Mouse (Mus musculus) intestine, postnatal 0 days (tissue): ENCODE data around the gene Ncoa1. TPM values are rescaled to one million over a fixed set of nuclear protein-coding genes. Genes with fewer than 3 reads are reported as not detected.

ENCODE experiments used
- ATAC-seq: fragments of 200-750 bp; cut with Nextera tagmentation; 2 replicates; pipeline ENCODE4 v1.8.0; 2017; ENCODE audit warnings: mild to moderate bottlenecking, moderate TSS enrichment, moderate library complexity
- H3K27ac ChIP-seq: fragments of 300-500 bp; sonication (generic); 2 replicates; pipeline ENCODE4 v1.5.1; 2014; ENCODE audit warnings: mild to moderate bottlenecking, low read depth, low read length, moderate library complexity
- H3K27me3 ChIP-seq: fragments of 300-500 bp; sonication (generic); replicated peaks from 2 replicates; pipeline ENCODE4 v1.6.1; 2014; ENCODE audit warnings: low read length, mixed read lengths; ENCODE audit not compliant: control insufficient read depth, insufficient read depth
- H3K36me3 ChIP-seq: fragments of 300-500 bp; sonication (generic); 2 replicates; pipeline ENCODE4 v1.6.1; 2014; ENCODE audit warnings: mild to moderate bottlenecking, moderate library complexity; ENCODE audit not compliant: control insufficient read depth, insufficient read depth
- H3K4me1 ChIP-seq: fragments of 300-500 bp; sonication (generic); replicated peaks from 2 replicates; pipeline ENCODE4 v1.6.1; 2014; ENCODE audit warnings: antibody characterized with exemption, low read length, mixed read lengths; ENCODE audit not compliant: control insufficient read depth, insufficient read depth
- H3K4me2 ChIP-seq: fragments of 300-500 bp; sonication (generic); replicated peaks from 2 replicates; pipeline ENCODE4 v1.6.1; 2014; ENCODE audit warnings: low read depth, mild to moderate bottlenecking, moderate library complexity
- H3K4me3 ChIP-seq: fragments of 300-500 bp; sonication (generic); 2 replicates; pipeline ENCODE4 v1.5.1; 2014; ENCODE audit warnings: low read depth, low read length
- H3K9ac ChIP-seq: fragments of 300-500 bp; sonication (generic); 2 replicates; pipeline ENCODE4 v1.6.1; 2014; ENCODE audit warnings: mild to moderate bottlenecking, low read depth, low read length
- H3K9me3 ChIP-seq: fragments of 300-500 bp; sonication (generic); 2 replicates; pipeline ENCODE4 v1.6.1; 2016; ENCODE audit warnings: mixed run types; ENCODE audit not compliant: control insufficient read depth
- CTCF ChIP-seq: sonication (generic); IDR thresholded peaks from 2 replicates; pipeline ENCODE4 v1.5.1; 2016; ENCODE audit warnings: low read depth, mild to moderate bottlenecking, control low read depth, antibody characterized with exemption, moderate library complexity
- WGBS: fragments of 180-500 bp; shearing (Covaris S2); extraction: QIAGEN DNeasy Blood & Tissue Kit; methylation state at CpG from one replicate; pipeline ENCODE4 v1.1.7; 2014; 5-methylcytosine and 5-hydroxymethylcytosine counted together
- polyA plus RNA-seq: library from polyadenylated mRNA; unstranded; fragments of >200 nt; fragmentation: Nextera tagmentation; extraction: Ambion mirVana; gene quantifications from 2 replicates; pipeline ENCODE4 v1.2.1, GENCODE M21; 2015

Gene Ncoa1
- polyA plus RNA-seq, 1 experiment from 2014 or later = 6.6 TPM

DNA sequence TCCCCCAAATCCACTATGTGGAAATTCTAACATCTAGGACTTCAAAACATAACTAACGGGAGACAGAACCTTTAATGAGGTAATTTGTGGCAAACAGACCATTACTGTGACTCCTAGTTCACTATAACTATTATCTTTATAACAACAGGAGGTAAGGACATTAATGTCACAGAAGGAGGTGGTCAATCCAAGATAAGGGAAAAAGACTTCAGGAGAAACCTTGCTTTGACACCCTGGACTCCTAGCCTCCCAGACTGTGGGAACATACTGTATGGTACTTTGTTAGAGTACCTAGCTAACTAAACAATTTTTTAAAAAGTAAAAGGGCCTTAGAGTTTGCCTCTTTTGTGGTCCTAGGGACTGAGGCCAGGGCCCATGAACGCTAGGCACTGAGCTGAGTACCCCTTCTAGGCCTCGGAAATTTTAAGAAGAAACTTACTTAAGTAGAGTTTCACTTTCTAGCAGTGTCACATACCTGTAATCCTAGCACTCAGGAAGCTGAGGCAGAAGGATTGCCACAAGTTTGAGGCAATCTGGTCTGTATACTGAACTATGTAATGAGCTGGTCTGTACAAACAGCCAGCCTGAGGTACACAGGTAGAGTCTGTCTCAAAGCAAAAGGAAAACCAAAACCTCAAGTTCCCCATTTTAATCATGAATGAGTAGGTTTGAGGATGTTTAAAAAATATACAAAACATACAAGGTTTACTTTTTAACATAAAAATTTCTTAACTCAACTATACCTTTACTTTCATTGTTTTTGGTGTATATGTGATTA, 197.8 kb downstream of the Ncoa1 start:
- Histone ChIP-seq H3K27ac (no peak overlapping the region), H3K4me1 (no peaks in the 10 kb centered on the region), H3K4me2 (no peak overlapping the region), H3K9ac (no peak overlapping the region), H3K4me3 (no peak overlapping the region), H3K36me3 (peaks cover 18% of the 10 kb centered on the region; the same call in 1 of the 2 replicates), H3K9me3 (no peaks in the 10 kb centered on the region), H3K27me3 (no peaks in the 10 kb centered on the region)
- TF ChIP-seq CTCF = no peak
- 91% methylated on average over 3 of the region's 3 CpGs for WGBS
- ATAC-seq = no peak

GRCm38 (mm10) chr12:4271078-4271477, 205.9 kb downstream of the Ncoa1 start:
- 89% methylated on average over 6 of the region's 6 CpGs for WGBS
- Histone ChIP-seq H3K9me3 (no peaks in the 10 kb centered on the region), H3K36me3 (peaks cover 56% of the 10 kb centered on the region), H3K4me3 (no peak overlapping the region), H3K27ac (no peak overlapping the region), H3K27me3 (no peaks in the 10 kb centered on the region), H3K9ac (no peak overlapping the region), H3K4me1 (no peaks in the 10 kb centered on the region), H3K4me2 (no peak overlapping the region)
- ATAC-seq = no peak
- no peak for TF ChIP-seq CTCF

DNA sequence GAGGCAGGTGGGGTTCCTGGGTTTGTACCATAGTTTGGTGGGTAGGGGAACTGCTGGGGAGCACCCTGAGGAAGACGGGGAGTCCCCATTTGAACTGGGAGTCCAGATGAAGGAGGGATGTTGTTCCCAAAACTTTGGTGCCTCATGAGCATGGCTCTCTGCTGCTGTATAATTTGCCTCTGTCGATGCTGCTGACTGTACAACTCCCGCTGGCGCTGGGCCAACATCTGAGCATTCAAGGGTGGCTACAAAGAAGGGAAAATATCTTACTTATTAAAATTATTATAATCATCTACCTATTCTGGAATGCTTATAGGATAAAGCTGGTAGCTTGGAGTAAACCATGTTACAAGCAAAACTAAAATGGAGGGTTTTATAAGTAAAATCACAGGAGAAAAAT, 209.2 kb downstream of the Ncoa1 start:
- WGBS = 95% methylated on average over 4 of the region's 4 CpGs
- H3K4me3 ChIP-seq = no peak overlapping the region
- H3K4me1 ChIP-seq = no peaks in the 10 kb centered on the region
- H3K9ac ChIP-seq = no peak overlapping the region
- no peaks in the 10 kb centered on the region for H3K27me3 ChIP-seq
- ATAC-seq = no peak
- no peak overlapping the region for H3K27ac ChIP-seq
- H3K4me2 ChIP-seq = no peak overlapping the region
- TF ChIP-seq CTCF = no peak
- H3K9me3 ChIP-seq = no peaks in the 10 kb centered on the region
- peaks cover 39% of the 10 kb centered on the region for H3K36me3 ChIP-seq

GRCm38 (mm10) chr12:4252742-4253655, 224.0 kb downstream of the Ncoa1 start:
- Histone ChIP-seq H3K27ac (no peak overlapping the region), H3K9ac (no peak overlapping the region), H3K36me3 (peaks cover 24% of the 10 kb centered on the region; the same call in 1 of the 2 replicates), H3K27me3 (no peaks in the 10 kb centered on the region), H3K9me3 (no peaks in the 10 kb centered on the region), H3K4me2 (no peak overlapping the region), H3K4me3 (no peak overlapping the region), H3K4me1 (no peaks in the 10 kb centered on the region)
- ATAC-seq = no peak
- WGBS = 85% methylated on average over 16 of the region's 16 CpGs
- no peak for TF ChIP-seq CTCF

- TF ChIP-seq CTCF = 0 out of 2 replicates have a peak, but pooled peaks have one; percentile 6
- Histone ChIP-seq H3K36me3 (peaks cover 18% of the 10 kb centered on the region), H3K27me3 (no peaks in the 10 kb centered on the region), H3K4me2 (no peak overlapping the region), H3K9me3 (no peaks in the 10 kb centered on the region), H3K4me3 (no peak overlapping the region), H3K9ac (no peak overlapping the region), H3K4me1 (no peaks in the 10 kb centered on the region), H3K27ac (no peak overlapping the region)
- WGBS = 92% methylated on average over 6 of the region's 6 CpGs
- no peak for ATAC-seq
These were observed 227.2 kb downstream of the Ncoa1 start for GRCm38 (mm10) chr12:4249786-4250185.

- 48% methylated on average over 10 of the region's 10 CpGs for WGBS
- Histone ChIP-seq H3K4me3 (no peak overlapping the region), H3K9me3 (no peaks in the 10 kb centered on the region), H3K36me3 (no peaks in the 10 kb centered on the region; the same call in 1 of the 2 replicates), H3K4me2 (no peak overlapping the region), H3K27ac (no peak overlapping the region), H3K9ac (no peak overlapping the region), H3K27me3 (no peaks in the 10 kb centered on the region), H3K4me1 (no peaks in the 10 kb centered on the region)
- ATAC-seq = 0 out of 2 replicates have a peak, but pooled peaks have one; percentile 25
- no peak for TF ChIP-seq CTCF
These were observed 231.2 kb downstream of the Ncoa1 start for GRCm38 (mm10) chr12:4245742-4246141.
